Mouse (Mus musculus): Measurements from ENCODE around the gene Ugt1a7c. TPM values are rescaled to one million over a fixed set of nuclear protein-coding genes. Genes with fewer than 3 reads are reported as not detected.
"Not testable (repeated sequence)": the region's sequence is repeated elsewhere in the genome, so short reads cannot be mapped to it uniquely, and the experiment has no call there.

Gene Ugt1a7c
- polyA plus RNA-seq, 1 experiment from 2014 or later = 0.80 TPM

DNA sequence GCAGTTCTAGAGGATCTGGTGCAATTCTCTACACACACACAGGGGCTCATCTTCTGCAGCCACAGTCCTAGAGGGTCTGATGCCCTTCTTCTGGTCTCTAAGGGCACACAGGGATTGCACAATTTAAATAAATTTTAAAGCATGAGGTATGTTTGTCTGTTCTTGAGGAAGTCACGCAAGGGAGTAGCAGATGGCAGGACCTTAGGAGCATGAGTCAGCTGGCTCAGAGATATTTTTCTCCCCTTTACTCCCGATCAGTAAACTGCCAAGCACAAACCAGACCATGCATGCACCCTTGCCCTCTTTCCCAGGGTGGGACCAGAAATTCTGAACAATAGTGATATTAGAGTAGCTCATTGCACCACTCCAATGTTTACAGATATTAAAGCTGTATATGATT, 63.6 kb downstream of the Ugt1a7c start:
- no peaks in the 10 kb centered on the region for H3K36me3 ChIP-seq
- 92% methylated on average over 2 of the region's 2 CpGs for WGBS

DNA sequence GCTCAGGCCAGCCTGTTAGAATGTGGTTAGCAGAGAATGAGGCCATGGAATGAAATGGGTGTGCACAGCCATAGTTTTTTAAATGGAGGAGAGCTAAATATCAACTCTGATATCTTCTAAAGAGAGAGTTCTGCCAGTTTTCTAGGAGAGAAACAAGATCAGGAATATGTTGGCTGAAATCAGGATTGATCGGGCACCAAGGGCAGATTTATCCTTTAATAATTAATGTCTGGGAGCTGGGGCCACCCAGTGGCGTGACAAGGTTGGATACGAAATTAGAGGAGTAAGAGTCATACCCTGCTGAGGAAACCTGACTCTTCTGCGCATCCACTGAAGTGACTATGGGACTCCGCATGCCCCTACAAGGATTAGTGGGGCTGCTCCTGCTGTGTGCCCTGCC, 70.8 kb downstream of the Ugt1a7c start, which contains the start of gene Ugt1a5:
Gene Ugt1a5, plus strand, starts transcription at position 302 of the 400 bp plus-strand sequence.
- H3K9me3 ChIP-seq (replicated peaks) = no peaks in the 10 kb centered on the region

More for the DNA sequence above, 63.6 kb downstream of the Ugt1a7c start:
- Histone ChIP-seq H3K9ac (no peak overlapping the region), H3K27me3 (no peaks in the 10 kb centered on the region), H3K4me3 (no peak overlapping the region), H3K9me3 (replicated peaks) (no peaks in the 10 kb centered on the region), H3K27ac (no peak overlapping the region), H3K4me1 (no peaks in the 10 kb centered on the region), H3K4me2 (replicated peaks) (no peak overlapping the region)
- no peak for ATAC-seq (ENCODE audit: low FRiP score)

GRCm38 (mm10) chr1:88172190-88172589, 77.3 kb downstream of the Ugt1a7c start:
- WGBS = 83% methylated on average over 6 of the region's 7 CpGs
- not testable (repeated sequence) for H3K36me3 ChIP-seq; H3K27me3 ChIP-seq; H3K4me3 ChIP-seq; H3K4me1 ChIP-seq; H3K9ac ChIP-seq; H3K4me2 ChIP-seq (replicated peaks); ATAC-seq (ENCODE audit: low FRiP score); H3K27ac ChIP-seq; H3K9me3 ChIP-seq (replicated peaks)

More for the DNA sequence above, 70.8 kb downstream of the Ugt1a7c start, which contains the start of gene Ugt1a5:
- H3K4me3 ChIP-seq = no peak within 1 kb of the TSS
- H3K9ac ChIP-seq = no peak within 1 kb of the TSS
- ATAC-seq (ENCODE audit: low FRiP score) = no peak
- H3K4me2 ChIP-seq (replicated peaks) = no peak within 1 kb of the TSS
- H3K27ac ChIP-seq = no peak within 1 kb of the TSS
- H3K27me3 ChIP-seq = no peaks in the 10 kb centered on the region
- H3K36me3 ChIP-seq = no peaks in the 10 kb centered on the region
- no peaks in the 10 kb centered on the region for H3K4me1 ChIP-seq
- WGBS = 81% methylated on average over 5 of the region's 5 CpGs

DNA sequence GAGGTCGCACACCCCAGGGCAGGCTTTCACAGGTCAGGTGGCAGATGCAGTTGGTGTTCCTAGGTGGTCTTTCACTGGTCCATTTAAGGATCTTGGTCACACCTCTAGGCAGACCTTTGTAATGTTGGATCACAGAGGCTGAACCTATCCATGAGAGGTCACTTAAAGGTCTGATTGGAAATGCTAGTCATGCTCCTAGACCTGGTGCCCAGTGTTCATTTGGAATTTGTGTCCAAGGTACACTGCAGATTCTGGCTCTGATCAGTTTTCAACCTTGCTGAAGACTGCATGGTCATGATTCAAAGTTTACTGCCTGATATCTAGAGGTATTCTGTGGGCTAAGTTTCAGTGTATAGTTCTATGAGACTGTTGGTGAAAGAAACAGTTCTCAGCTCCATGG, 84.8 kb downstream of the Ugt1a7c start:
- Histone ChIP-seq H3K27ac (no peak overlapping the region), H3K36me3 (no peaks in the 10 kb centered on the region), H3K9me3 (replicated peaks) (peaks cover 20% of the 10 kb centered on the region), H3K4me3 (no peak overlapping the region), H3K27me3 (no peaks in the 10 kb centered on the region), H3K4me1 (no peaks in the 10 kb centered on the region), H3K4me2 (replicated peaks) (no peak overlapping the region), H3K9ac (no peak overlapping the region)
- 77% methylated on average over 1 of the region's 1 CpGs for WGBS
- ATAC-seq (ENCODE audit: low FRiP score) = no peak

- no peak for ATAC-seq (ENCODE audit: low FRiP score)
- 0 out of 2 replicates have a peak, but pooled peaks cover 3% of the 10 kb centered on the region for H3K9me3 ChIP-seq (replicated peaks)
- 85% methylated on average over 5 of the region's 5 CpGs for WGBS
- H3K4me3 ChIP-seq = no peak overlapping the region
- no peaks in the 10 kb centered on the region for H3K36me3 ChIP-seq
- no peak overlapping the region for H3K9ac ChIP-seq
- no peak overlapping the region for H3K4me2 ChIP-seq (replicated peaks)
- H3K27ac ChIP-seq = no peak overlapping the region
- H3K27me3 ChIP-seq = no peaks in the 10 kb centered on the region
- H3K4me1 ChIP-seq = no peaks in the 10 kb centered on the region
Observed at GRCm38 (mm10) chr1:88186325-88186935, 91.6 kb downstream of the Ugt1a7c start.

DNA sequence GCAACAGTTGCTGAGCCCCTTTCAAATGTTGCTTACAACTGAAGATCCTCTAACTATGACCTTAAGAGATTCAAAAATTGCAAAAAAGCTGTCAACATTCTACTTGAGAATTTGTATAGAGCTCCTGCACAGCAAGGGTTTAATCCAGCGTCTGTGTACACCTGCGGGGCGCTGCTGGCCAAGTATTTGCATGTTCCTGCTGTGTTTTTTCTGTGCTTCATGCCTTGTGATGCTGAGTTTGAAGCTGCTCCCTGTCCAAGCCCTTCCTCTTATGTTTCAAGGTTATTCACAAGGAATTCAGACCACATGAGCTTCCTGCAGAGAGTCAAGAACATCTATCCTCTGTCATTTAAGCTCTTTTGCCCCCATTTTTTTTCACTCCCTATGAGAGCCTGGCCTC, 97.3 kb downstream of the Ugt1a7c start:
- WGBS = 57% methylated on average over 3 of the region's 3 CpGs
- H3K9ac ChIP-seq = no peak overlapping the region
- ATAC-seq (ENCODE audit: low FRiP score) = no peak

DNA sequence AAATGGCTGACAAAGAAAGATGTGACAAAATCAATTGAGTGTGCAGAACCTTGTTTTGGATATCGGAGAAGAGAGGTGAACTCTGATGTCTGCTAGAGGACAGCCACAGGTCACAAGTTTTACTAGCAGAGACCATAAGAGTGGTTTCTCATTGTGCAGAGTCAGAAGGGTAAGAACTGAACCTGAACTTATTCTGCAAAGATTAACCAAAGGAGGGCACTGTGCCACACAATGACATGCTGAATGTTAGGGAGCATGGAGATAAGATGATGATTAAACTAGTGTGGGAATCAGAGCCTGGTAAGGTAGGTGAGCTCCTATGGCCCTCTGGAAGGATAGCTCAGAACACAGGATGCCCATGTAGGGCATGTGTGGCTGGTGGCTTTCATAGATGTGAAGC, 100.8 kb downstream of the Ugt1a7c start:
- no peaks in the 10 kb centered on the region for H3K27me3 ChIP-seq
- no peak overlapping the region for H3K4me2 ChIP-seq (replicated peaks)
- no peak overlapping the region for H3K4me3 ChIP-seq
- H3K27ac ChIP-seq = no peak overlapping the region
- ATAC-seq (ENCODE audit: low FRiP score) = no peak
- 86% methylated on average over 1 of the region's 1 CpGs for WGBS
- H3K36me3 ChIP-seq = no peaks in the 10 kb centered on the region
- no peaks in the 10 kb centered on the region for H3K9me3 ChIP-seq (replicated peaks)
- H3K4me1 ChIP-seq = no peaks in the 10 kb centered on the region
- no peak overlapping the region for H3K9ac ChIP-seq

More for the DNA sequence above, 97.3 kb downstream of the Ugt1a7c start:
- Histone ChIP-seq H3K4me1 (no peaks in the 10 kb centered on the region), H3K4me3 (no peak overlapping the region), H3K4me2 (replicated peaks) (no peak overlapping the region), H3K36me3 (no peaks in the 10 kb centered on the region), H3K27ac (no peak overlapping the region), H3K27me3 (no peaks in the 10 kb centered on the region), H3K9me3 (replicated peaks) (no peaks in the 10 kb centered on the region)

DNA sequence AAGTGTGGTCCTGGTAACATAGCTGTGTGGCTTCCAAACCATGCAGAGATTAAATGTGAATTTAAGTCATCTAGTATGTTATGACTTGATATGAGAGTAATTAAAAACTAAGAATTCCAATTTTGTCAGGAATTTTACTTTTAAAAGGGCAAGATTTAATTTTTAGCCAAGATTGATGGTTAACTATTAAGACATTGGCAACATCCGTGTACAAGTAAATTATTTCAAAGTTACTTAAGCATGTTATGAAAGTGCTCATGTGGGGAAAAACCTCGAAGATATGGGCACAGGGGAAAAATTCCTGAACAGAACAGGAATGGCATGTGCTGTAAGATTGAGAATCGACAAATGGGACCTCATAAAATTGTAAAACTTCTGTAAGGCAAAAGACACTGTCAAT, 102.6 kb downstream of the Ugt1a7c start:
- no peaks in the 10 kb centered on the region for H3K27me3 ChIP-seq
- H3K27ac ChIP-seq = no peak overlapping the region
- H3K4me3 ChIP-seq = no peak overlapping the region
- no peaks in the 10 kb centered on the region for H3K4me1 ChIP-seq
- H3K36me3 ChIP-seq = no peaks in the 10 kb centered on the region
- no peak for ATAC-seq (ENCODE audit: low FRiP score)
- 80% methylated on average over 3 of the region's 3 CpGs for WGBS
- no peak overlapping the region for H3K4me2 ChIP-seq (replicated peaks)
- H3K9ac ChIP-seq = no peak overlapping the region
- no peaks in the 10 kb centered on the region for H3K9me3 ChIP-seq (replicated peaks)

- H3K9me3 ChIP-seq (replicated peaks) = no peaks in the 10 kb centered on the region; the same call in 1 of the 2 replicates
- ATAC-seq (ENCODE audit: low FRiP score) = no peak
- no peaks in the 10 kb centered on the region for H3K36me3 ChIP-seq
- no peak overlapping the region for H3K4me2 ChIP-seq (replicated peaks)
- H3K27me3 ChIP-seq = no peaks in the 10 kb centered on the region
- no peak overlapping the region for H3K27ac ChIP-seq
- H3K4me3 ChIP-seq = no peak overlapping the region
- peaks cover under 1% of the 10 kb centered on the region; the same call in 1 of the 2 replicates for H3K4me1 ChIP-seq
- H3K9ac ChIP-seq = no peak overlapping the region
- 69% methylated on average over 2 of the region's 2 CpGs for WGBS
Observed at GRCm38 (mm10) chr1:88199996-88200395, 105.1 kb downstream of the Ugt1a7c start.

GRCm38 (mm10) chr1:88200456-88200855, 105.6 kb downstream of the Ugt1a7c start, which contains the start of gene Ugt1a2:
Gene Ugt1a2 (plus strand): TSS chr1:88200601.
- ATAC-seq (ENCODE audit: low FRiP score) = no peak
- no peak within 1 kb of the TSS for H3K9ac ChIP-seq
- peaks cover 6% of the 10 kb centered on the region for H3K4me1 ChIP-seq
- no peak within 1 kb of the TSS for H3K4me3 ChIP-seq
- whole genome bisulfite sequencing = 91% methylated on average over 7 of the region's 7 CpGs
- H3K9me3 ChIP-seq (replicated peaks) = no peaks in the 10 kb centered on the region; the same call in 1 of the 2 replicates
- H3K36me3 ChIP-seq = no peaks in the 10 kb centered on the region
- no peak within 1 kb of the TSS for H3K27ac ChIP-seq
- H3K27me3 ChIP-seq = no peaks in the 10 kb centered on the region
- H3K4me2 ChIP-seq (replicated peaks) = no peak within 1 kb of the TSS

DNA sequence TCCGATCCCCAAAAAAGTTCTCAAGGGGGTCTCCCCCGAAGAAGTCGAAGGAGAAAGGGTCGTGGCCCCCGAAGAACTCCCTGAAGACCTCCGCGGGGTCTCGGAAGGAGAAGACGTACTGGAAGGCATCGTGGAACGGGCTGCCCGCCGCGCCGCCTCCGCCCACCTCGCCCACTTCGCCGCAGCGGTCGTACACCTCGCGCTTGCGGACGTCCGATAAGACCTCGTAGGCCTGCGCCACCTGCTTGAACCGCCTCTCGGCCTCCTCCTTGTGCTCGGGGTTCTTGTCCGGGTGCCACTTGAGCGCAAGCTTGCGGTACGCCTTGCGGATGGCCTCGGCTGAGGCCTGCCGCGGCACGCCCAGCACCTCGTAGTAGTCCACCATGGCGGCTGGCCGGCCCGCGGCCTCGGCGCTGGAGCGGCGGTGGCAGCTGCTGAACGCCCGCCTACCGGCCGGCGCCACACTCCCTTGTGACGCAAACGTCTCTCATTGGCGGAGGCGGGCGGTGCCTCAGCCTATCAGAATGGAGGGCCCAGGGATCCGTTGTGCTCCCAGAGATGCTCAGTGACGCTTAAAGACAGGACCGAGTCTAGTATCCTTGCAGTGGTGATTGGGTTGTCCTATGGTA, 110.5 kb downstream of the Ugt1a7c start, which contains the start of gene Dnajb3:
Gene Dnajb3, minus strand, starts transcription at position 489 of the 629 bp plus-strand sequence.
- peak; percentile 100 for ATAC-seq (ENCODE audit: low FRiP score)
- H3K9ac ChIP-seq = peak within 1 kb of the TSS; percentile 67
- H3K36me3 ChIP-seq = no peaks in the 10 kb centered on the region
- H3K27ac ChIP-seq = peak within 1 kb of the TSS; percentile 48; the same call in 1 of the 2 replicates
- WGBS = 5% methylated on average over 55 of the region's 62 CpGs
- no peaks in the 10 kb centered on the region; the same call in 1 of the 2 replicates for H3K9me3 ChIP-seq (replicated peaks)
- peak within 1 kb of the TSS; percentile 75 for H3K4me2 ChIP-seq (replicated peaks)
- H3K4me1 ChIP-seq = peaks cover 6% of the 10 kb centered on the region
- peak within 1 kb of the TSS; percentile 46 for H3K4me3 ChIP-seq
- no peaks in the 10 kb centered on the region for H3K27me3 ChIP-seq

- Histone ChIP-seq H3K4me2 (replicated peaks) (no peak overlapping the region), H3K4me3 (no peak overlapping the region), H3K36me3 (no peaks in the 10 kb centered on the region), H3K9me3 (replicated peaks) (peaks cover 7% of the 10 kb centered on the region), H3K9ac (no peak overlapping the region), H3K27ac (no peak overlapping the region), H3K4me1 (peaks cover 6% of the 10 kb centered on the region), H3K27me3 (no peaks in the 10 kb centered on the region)
- WGBS = 88% methylated on average over 2 of the region's 2 CpGs
- no peak for ATAC-seq (ENCODE audit: low FRiP score)
Observed at GRCm38 (mm10) chr1:88206843-88207479, 112.1 kb downstream of the Ugt1a7c start.
